Mouse (Mus musculus) liver, embryonic 14.5 days (tissue): Measurements from ENCODE around the gene Cdk11b. TPM values are rescaled to one million over a fixed set of nuclear protein-coding genes. Genes with fewer than 3 reads are reported as not detected.

ENCODE experiments used
- ATAC-seq: fragments of 200-750 bp; cut with Nextera tagmentation; 2 replicates; pipeline ENCODE4 v1.8.0; 2017; ENCODE audit warnings: moderate number of reproducible peaks, mild to moderate bottlenecking, moderate library complexity; ENCODE audit not compliant: insufficient read depth
- DNase-seq, 3 experiments: peaks; one replicate each; pipeline ENCODE4 v3.0.0-alpha.2; 2012 to 2013; ENCODE audit warnings: low read depth in 3 of 3, low spot score in 3 of 3
- H3K27ac ChIP-seq: fragments of 300-500 bp; sonication (generic); 2 replicates; pipeline ENCODE4 v1.5.1; 2014; ENCODE audit warnings: moderate library complexity, mild to moderate bottlenecking, control low read depth, inconsistent platforms
- H3K27me3 ChIP-seq: fragments of 300-500 bp; sonication (generic); 2 replicates; pipeline ENCODE4 v1.6.1; 2014; ENCODE audit warnings: mild to moderate bottlenecking, low read length, moderate library complexity; ENCODE audit not compliant: control insufficient read depth, insufficient read depth
- H3K36me3 ChIP-seq: fragments of 300-500 bp; sonication (generic); replicated peaks from 2 replicates; pipeline ENCODE4 v1.6.1; 2014; ENCODE audit warnings: low read depth; ENCODE audit not compliant: control insufficient read depth, insufficient read depth
- H3K4me1 ChIP-seq, 2 experiments: fragments of 200-500 bp in 1 of 2; fragments of 300-500 bp in 1 of 2; sonication (generic) in 1 of 2; replicated peaks; 2 replicates each; pipeline ENCODE4 v1.6.1; 2012 to 2014; ENCODE audit warnings: antibody characterized with exemption in 1 of 2, inconsistent platforms in 1 of 2, low read length in 1 of 2; ENCODE audit not compliant: control insufficient read depth in 2 of 2, insufficient read depth in 2 of 2
- H3K4me2 ChIP-seq: fragments of 300-500 bp; sonication (generic); 2 replicates; pipeline ENCODE4 v1.6.1; 2014; ENCODE audit warnings: low read depth, mild to moderate bottlenecking, control low read depth, moderate library complexity
- H3K4me3 ChIP-seq, 2 experiments: fragments of 200-500 bp in 1 of 2; fragments of 300-500 bp in 1 of 2; sonication (generic) in 1 of 2; 2 replicates each; pipeline ENCODE4 v1.5.1; 2012 to 2014; ENCODE audit warnings: low read depth in 2 of 2, low read length in 2 of 2, mild to moderate bottlenecking in 2 of 2, control low read depth in 1 of 2, inconsistent platforms in 1 of 2, moderate library complexity in 1 of 2; ENCODE audit not compliant: insufficient read depth in 1 of 2
- H3K9ac ChIP-seq: fragments of 300-500 bp; sonication (generic); replicated peaks from 2 replicates; pipeline ENCODE4 v1.6.1; 2014; ENCODE audit warnings: mild to moderate bottlenecking, control low read depth, moderate library complexity
- H3K9me3 ChIP-seq: fragments of 300-500 bp; sonication (generic); 2 replicates; pipeline ENCODE4 v1.6.1; 2016; ENCODE audit warnings: low read length, mixed read lengths; ENCODE audit not compliant: control insufficient read depth
- CTCF ChIP-seq: IDR thresholded peaks from 2 replicates; pipeline ENCODE4 v1.5.1; 2016; ENCODE audit warnings: antibody characterized with exemption, low read depth, control low read depth
- EP300 ChIP-seq: IDR thresholded peaks from 2 replicates; pipeline ENCODE4 v1.6.1; 2016; ENCODE audit warnings: antibody characterized with exemption, low read depth
- WGBS: fragments of 180-500 bp; shearing (Covaris S2); extraction: QIAGEN DNeasy Blood & Tissue Kit; methylation state at CpG from one replicate; pipeline ENCODE4 v1.1.7; 2014; ENCODE audit not compliant: insufficient replicate concordance; 5-methylcytosine and 5-hydroxymethylcytosine counted together
- polyA plus RNA-seq, 2 experiments: library from polyadenylated mRNA; depleted of rRNA in 1 of 2; stranded (reverse) in 1 of 2; unstranded in 1 of 2; fragments of >200 nt; fragmentation: Nextera tagmentation in 1 of 2; extraction: Ambion mirVana in 1 of 2; gene quantifications; 2 replicates each; pipeline versions ENCODE4 v1.2.1 to v1.2.3; 2012 to 2014

Gene Cdk11b
- polyA plus RNA-seq, 2 experiments: 16.3 to 21.4 TPM

- ATAC-seq: peak; percentile 94
- peaks cover 27 to 35% of the 10 kb centered on the region in 2 experiments for H3K4me1 ChIP-seq
- no peaks in the 10 kb centered on the region for H3K27me3 ChIP-seq
- peak within 1 kb of the TSS; percentile 84 for H3K4me2 ChIP-seq
- H3K27ac ChIP-seq: peak within 1 kb of the TSS; percentile 80
- peak; percentile 87 to 91 (median 88) for DNase-seq
- no peak; the same call in 1 of the 2 replicates for TF ChIP-seq EP300
- TF ChIP-seq CTCF: peak; percentile 46
- no peaks in the 10 kb centered on the region for H3K9me3 ChIP-seq
- under 1% methylated on average over 63 of the region's 65 CpGs for WGBS
- H3K4me3 ChIP-seq: peak within 1 kb of the TSS; percentile 72 to 84
- H3K36me3 ChIP-seq: peaks cover 3% of the 10 kb centered on the region; the same call in 1 of the 2 replicates
- H3K9ac ChIP-seq: peak within 1 kb of the TSS; percentile 70
These were observed 23.3 kb upstream of the Cdk11b start, which contains the start of gene Slc35e2 for GRCm38 (mm10) chr4:155601091-155601996. Gene Slc35e2, plus strand, starts transcription at chr4:155601416.

- under 1% methylated on average over 31 of the region's 31 CpGs for WGBS
- H3K9ac ChIP-seq: peak overlapping the region; percentile 70
- peak overlapping the region; percentile 80 for H3K27ac ChIP-seq
- peaks cover 23 to 29% of the 10 kb centered on the region in 2 experiments for H3K4me1 ChIP-seq
- ATAC-seq (peak; percentile 14), DNase-seq (no peak)
- TF ChIP-seq EP300: no peak
- TF ChIP-seq CTCF: no peak
- no peaks in the 10 kb centered on the region for H3K9me3 ChIP-seq
- peak overlapping the region; percentile 84 for H3K4me2 ChIP-seq
- peak overlapping the region; percentile 72 to 84 for H3K4me3 ChIP-seq
- peaks cover 3% of the 10 kb centered on the region; the same call in 1 of the 2 replicates for H3K36me3 ChIP-seq
- no peaks in the 10 kb centered on the region for H3K27me3 ChIP-seq
These were observed 22.6 kb upstream of the Cdk11b start for GRCm38 (mm10) chr4:155601997-155602456.

- H3K4me1 ChIP-seq: peaks cover 19 to 29% of the 10 kb centered on the region in 2 experiments
- H3K4me2 ChIP-seq: peak overlapping the region; percentile 84
- H3K9ac ChIP-seq: peak overlapping the region; percentile 70
These were observed 21.9 kb upstream of the Cdk11b start for GRCm38 (mm10) chr4:155602753-155603152.

GRCm38 (mm10) chr4:155603801-155604200 lies 20.9 kb upstream of the Cdk11b start:
- Histone ChIP-seq H3K9me3 (no peaks in the 10 kb centered on the region), H3K27me3 (no peaks in the 10 kb centered on the region), H3K4me1 (peaks cover 17 to 24% of the 10 kb centered on the region in 2 experiments), H3K36me3 (peaks cover 3% of the 10 kb centered on the region; the same call in 1 of the 2 replicates), H3K27ac (no peak overlapping the region), H3K4me3 (no peak overlapping the region), H3K9ac (no peak overlapping the region), H3K4me2 (no peak overlapping the region)
- TF ChIP-seq CTCF (no peak), EP300 (no peak)
- ATAC-seq: no peak
- WGBS: 74% methylated on average over 6 of the region's 6 CpGs
- DNase-seq: no peak

More at GRCm38 (mm10) chr4:155602753-155603152, 21.9 kb upstream of the Cdk11b start:
- Histone ChIP-seq H3K4me3 (peak overlapping the region; percentile 72 to 84), H3K9me3 (no peaks in the 10 kb centered on the region), H3K27ac (peak overlapping the region; percentile 30), H3K36me3 (peaks cover 3% of the 10 kb centered on the region; the same call in 1 of the 2 replicates), H3K27me3 (no peaks in the 10 kb centered on the region)
- DNase-seq (peak in 2 of 3 experiments; percentile 47 to 55), ATAC-seq (no peak)
- 4% methylated on average over 1 of the region's 1 CpGs for WGBS
- TF ChIP-seq CTCF: no peak
- TF ChIP-seq EP300: peak; percentile 84

- WGBS: 74% methylated on average over 4 of the region's 4 CpGs
- Histone ChIP-seq H3K4me2 (no peak overlapping the region), H3K4me1 (peaks cover 14 to 17% of the 10 kb centered on the region in 2 experiments), H3K4me3 (no peak overlapping the region), H3K27me3 (no peaks in the 10 kb centered on the region), H3K9ac (no peak overlapping the region), H3K36me3 (peaks cover 5% of the 10 kb centered on the region), H3K9me3 (no peaks in the 10 kb centered on the region), H3K27ac (no peak overlapping the region)
- ATAC-seq (no peak), DNase-seq (no peak)
- TF ChIP-seq CTCF: no peak
- no peak for TF ChIP-seq EP300
These were observed 19.5 kb upstream of the Cdk11b start for GRCm38 (mm10) chr4:155605132-155605531.
